Mouse (Mus musculus): ENCODE measurements around the gene Rbm20.

Rbm20 gene

DNA sequence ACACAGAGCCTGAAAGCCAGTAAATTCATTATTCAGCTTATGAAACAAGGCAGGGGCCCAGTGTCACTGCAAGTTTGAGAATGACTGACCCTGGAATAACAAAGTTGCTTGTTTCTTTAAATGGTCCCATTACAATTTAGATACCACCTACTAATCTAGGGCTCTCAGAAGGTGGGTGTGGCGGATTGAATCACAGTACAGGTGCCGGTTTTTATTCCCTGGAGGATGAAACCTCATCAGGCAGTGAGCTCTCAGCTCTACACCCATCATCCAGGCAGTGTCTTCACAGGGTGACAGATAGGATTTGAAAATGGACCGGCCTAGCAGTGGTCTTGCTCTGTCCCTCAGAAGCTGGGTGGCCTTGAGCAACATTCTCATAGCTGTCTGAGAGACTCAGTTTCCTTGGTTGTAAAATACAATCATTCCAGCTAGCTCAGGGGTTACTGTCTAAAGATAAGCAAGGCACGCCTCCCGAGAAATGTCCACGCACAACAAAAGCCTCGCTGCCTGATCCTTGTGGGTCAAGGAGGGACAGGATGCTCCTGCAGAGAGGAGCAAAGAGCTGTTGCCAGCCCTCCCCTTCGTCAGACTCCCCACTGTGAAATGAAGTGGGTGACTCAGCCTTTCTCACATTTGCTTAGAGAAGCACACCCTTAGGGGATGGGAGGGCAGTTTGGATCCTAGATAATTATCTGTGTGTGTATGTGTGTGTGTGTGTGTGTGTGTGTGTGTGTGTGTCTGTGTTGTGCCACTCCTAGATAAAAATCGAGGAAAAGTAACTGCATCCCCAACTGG is 2.8 kb upstream of the Rbm20 start:
- no peak for DNase-seq

DNA sequence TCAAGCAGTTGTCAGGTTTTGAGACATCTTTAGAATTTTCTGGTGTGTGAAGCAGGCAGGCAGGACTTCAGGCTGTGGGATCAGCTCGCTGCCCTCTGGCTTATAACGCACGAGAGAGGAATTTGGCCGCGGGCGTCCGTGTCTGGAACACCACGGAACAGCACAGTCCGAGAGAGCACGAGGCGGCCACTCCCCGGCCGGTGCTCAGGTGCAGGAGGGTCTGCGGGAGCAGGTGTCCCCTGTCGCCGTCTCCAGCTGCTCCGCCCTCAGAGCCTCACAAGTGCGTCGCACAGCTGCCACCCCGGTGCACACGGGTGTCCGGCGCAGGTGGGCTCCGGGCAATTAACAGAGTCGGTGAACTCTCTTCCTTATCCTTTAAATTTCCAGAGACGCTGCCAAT is 878 bp upstream of the Rbm20 start:
- peak in 1 of 2 experiments; percentile 11 for DNase-seq

DNA sequence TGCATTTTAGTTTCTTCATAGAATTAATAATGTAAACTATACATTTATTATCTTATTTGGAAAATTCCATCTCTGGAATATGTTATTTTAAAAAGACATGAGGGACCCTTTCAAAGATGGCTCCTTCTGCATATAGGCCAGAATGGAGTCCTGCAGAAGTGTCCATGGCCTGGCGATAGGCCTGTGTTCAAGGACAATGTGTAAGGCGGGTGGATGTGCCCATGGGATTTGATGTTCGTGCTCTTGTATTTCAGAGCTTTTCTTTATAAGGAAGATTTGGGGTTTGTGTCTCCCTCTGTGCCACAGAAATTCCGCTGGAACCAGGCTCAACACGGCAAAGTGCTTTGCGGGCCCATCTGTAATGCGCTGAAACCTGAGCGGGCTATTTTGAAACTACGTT is 2.1 kb downstream of the Rbm20 start:
- no peak for DNase-seq

DNA sequence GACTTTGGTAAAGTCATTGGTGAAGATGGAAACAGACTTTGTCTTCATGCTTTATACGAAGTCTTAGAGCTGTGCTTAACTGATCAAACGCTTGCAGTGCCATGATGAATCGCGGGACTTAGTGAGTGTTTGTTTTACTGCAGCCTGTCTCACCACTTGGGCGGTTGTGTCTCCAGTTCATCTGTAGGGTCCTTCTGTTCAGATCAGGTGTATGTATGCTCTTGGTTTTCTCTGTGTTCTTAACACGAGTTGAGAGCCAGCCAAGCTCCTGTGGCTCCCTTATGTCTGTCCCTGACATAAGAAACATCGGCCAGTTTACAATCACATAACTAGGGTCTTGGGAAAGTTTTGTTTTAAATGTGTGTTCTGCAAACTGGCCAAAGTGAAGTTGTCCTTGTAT is 2.9 kb downstream of the Rbm20 start:
- DNase-seq, result no peak

DNA sequence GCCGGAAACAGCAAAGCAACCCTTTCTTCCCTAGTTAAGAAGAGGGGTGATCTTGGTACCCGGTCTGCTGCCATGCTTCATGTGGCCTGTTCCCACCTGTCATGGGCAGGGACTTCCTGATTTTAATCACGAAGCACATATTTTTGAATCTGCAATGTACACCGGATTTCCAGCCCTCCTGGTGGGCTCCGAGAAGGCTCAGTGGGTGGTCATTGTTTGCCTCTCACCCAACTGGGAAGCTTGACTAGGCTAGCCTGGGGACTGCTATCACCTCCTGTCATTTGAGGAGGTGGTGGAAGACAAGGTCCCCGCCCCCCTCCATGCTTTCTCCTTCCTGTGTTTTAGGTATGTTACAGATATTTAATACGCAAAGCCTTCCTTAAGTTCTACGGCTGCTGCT is 5.3 kb downstream of the Rbm20 start:
- no peak for DNase-seq

DNA sequence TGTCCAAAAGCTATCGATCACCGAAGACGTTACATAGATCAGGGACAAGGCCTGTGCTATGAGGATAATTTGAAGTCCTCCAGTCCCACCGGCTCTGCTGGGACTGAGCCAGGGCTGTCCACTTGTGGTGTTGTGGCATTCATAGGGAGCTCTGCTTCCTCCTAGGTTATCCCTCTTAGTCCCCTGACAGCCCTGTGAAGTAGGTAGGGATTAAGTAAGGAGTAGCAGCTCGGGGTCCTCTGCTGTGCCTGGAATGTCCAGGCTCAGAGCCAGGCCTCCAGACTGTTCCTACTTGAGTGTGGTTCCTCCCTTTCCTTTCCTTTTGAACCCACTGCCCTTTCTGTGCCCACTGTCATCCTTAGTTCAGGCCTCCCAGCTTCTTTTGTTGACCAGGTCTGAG is 10.5 kb downstream of the Rbm20 start:
- DNase-seq, result no peak

DNA sequence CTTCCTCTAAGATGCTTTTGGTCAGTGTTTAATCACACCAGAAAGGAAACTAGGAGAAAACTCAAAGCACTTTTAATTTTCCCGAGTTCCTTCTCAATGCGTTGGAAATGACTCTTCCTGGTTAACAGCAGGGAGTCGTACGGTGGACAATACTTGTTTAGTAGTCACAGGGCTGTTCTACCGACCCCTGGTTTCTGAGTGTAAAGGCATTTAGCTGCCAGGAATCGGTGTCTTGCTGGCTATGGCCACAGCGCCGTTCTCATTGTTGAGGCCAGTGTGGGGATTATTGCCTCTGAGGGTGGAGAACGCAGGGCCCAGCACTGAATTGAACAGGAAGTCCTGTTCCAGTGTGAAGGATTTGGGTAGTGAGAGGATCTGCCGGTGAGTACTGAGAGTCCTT is 13.7 kb downstream of the Rbm20 start:
- DNase-seq, result no peak

DNA sequence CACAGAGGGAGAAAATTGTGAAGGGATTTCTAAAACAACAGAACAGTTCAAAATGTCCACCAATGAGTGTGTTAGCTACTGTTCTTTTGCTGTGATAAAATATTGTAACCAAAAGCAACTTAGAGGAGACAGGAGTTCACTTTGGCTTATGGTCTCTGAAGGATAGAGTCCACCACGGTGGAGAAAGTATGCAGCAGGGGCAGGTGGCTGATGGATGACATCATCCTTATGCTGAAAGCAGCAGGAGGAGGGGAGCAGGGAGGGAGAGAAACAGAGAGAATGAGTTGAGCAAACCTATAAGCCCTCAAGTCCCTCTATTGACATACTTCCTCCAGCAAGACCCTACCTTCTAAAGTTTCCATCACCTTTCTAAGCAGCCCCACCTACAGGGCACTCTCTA is 16.9 kb downstream of the Rbm20 start:
- DNase-seq, result no peak

DNA sequence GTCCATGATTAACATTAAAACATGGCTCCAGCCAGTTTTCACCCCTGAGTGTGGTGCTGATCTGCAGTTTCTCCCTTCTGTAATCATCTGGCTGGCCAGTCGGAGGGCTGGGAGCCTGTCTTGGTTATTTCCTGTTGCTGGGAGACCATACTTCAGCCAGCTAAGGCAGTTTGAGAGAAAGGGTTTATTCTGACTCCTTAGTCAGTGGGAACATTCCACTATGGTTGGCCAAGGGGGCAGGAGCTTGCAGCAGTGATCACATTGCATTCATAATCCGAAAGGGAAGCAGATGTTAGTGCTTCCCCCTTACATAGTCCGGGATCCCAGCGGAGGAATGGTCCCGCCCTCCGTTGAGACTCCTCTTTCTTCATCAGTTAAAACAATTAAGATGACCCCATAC is 19.0 kb downstream of the Rbm20 start:
- no peak for DNase-seq

DNA sequence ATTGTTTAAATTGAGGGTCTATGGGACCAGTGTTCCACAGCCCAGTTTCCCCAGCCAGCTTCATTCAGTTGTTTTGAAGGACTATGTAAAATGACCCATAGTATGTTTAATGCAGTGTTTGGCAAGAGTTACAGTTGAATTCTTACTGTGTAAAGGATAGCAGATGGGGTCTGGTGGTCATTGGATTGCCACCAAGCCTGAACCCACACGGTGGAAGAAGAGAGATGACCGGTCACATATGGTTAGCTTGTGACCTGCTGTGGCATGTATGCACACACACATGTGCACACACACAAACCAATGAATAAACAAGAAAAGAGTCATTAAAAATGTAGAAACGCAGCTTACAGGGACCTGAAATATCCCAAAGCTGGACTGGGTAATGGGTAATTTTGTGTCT is 19.5 kb downstream of the Rbm20 start:
- DNase-seq, result no peak

DNA sequence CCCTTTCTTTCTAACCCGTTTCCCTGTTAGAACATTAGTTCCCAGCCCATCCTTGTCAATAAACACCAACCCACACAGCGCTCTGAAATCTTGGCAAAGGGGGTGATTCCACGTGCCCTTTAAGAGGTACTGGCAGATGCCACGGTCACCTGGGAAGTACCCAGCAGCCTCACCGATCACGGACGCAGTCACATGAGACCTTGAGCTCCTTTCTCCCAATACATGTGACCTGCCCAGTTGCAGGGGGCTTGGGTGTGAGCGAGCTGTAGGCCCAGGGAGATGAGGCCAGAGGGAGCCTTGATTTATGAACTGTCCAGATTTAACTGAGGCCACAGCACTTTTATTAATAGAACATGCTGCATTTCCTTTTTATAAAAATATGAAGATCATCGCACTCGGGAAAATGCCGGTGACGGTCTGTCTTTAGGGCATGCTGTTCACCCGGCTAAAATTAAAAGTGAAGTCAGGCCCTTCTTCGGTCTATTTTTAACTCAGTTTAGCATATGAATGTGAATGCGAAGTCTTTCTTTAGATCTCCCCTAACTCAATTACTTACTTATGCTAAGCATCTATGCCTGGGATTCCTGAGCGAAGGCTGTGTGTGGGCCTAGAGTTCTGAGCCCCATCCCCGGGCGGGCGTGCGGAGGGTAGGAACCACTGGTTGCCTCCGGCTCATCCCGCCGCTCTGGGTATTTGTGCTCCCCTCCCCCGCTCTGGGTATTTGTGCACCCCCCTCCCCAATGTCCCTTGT is 20.4 kb downstream of the Rbm20 start:
- no peak for DNase-seq

DNA sequence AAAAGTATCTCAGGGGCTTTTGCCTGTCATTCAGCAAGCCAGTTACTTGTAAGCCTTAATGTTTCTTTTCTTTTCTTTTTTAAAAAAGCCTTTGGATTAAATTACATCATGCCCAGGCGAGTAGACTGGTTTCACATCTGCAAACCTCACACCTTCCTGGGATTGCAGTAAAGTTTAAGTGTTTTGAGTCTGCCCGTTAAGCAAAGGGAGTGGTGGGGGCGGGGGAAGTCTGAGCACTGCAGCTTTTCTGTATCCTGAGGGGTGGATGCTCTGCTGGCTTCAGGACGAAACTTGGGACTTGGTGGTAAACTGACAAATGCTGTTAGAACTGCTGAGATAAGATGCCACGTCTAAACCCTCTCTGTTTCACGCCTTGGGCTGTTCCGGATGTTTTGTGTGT is 22.6 kb downstream of the Rbm20 start:
- no peak for DNase-seq

DNA sequence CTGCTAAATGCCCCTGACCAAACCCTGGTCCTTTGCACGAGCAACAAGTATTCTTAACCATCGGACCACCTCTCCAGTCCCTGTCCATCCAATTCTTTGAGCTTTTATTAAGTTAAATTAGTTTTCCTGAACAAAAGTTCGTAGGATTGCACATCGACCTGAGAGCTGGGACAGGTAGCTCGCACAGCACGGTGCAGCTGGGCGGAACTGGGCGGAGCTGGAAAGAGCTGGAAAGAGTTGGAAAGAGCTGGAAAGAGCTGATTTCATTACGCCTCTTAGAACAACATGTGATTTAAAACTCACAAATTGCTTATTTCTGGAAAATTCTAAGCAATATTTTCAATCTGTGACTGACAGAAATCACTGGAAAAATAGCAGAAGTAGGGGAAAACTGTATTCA is 24.3 kb downstream of the Rbm20 start:
- no peak for DNase-seq

DNA sequence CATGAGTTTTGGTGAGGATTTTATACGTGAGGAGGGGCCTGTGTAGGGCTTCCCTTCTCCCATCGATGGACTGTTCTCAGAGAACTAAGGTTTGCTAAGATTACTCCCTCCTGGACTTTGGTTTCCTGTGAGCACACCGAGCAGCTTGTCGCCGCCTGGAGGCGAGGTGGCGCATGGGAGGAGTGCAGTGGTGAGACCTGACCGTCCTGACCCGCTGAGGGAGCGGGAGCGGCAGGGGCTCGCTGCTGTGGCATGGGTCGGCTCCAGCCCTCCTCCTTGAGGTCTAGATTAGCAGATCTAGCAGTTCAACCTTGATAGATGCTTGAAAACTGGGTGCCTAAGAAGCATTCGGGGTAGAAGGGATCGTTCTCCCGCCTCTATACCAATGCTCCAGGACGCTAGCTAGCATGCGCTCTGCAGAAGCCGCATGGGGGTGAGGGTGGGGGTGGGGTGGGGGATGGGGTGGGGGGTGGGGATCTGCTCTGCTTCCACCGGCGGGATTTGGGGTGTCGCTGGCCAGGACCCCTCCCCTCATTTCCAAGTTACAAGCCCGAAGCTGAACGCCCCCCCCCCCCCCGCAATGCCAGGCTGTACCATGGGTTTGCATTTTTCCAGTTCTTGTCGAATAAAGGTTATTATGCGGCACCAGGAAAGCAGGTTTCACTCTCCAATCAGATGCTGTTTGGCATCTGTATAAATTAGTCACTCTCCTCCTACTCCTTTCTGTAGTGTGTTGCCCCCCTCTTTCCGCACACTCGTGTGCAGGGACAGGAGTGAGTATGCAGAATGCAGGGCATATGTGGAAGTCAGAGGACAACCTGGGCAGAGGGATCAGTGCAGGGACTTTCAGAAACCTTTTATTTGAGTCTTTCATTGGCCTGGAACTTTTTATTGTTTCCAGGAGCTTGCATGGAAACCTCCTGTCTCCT is 28.1 kb downstream of the Rbm20 start:
- DNase-seq, result peak; percentile 67 to 68

DNA sequence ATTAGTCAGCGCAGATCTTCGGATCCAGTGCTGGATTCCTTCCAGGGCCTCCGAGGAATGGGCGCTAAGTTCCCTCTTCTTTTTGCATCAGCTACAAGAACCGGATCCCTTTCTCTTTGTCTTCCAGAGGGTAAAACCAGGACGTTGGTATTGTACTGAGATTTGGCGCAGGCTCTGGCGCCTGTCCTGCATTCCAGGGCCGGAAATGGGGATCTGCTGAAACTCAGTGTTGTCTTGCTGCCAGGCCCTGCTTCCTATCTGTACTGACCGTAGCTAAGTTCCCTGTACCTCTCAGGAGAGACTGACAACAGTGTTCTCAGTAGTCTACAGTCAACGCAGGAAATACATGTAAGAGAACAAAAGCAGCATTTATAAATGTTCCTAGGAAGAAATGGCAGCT is 31.3 kb downstream of the Rbm20 start:
- DNase-seq, result no peak

DNA sequence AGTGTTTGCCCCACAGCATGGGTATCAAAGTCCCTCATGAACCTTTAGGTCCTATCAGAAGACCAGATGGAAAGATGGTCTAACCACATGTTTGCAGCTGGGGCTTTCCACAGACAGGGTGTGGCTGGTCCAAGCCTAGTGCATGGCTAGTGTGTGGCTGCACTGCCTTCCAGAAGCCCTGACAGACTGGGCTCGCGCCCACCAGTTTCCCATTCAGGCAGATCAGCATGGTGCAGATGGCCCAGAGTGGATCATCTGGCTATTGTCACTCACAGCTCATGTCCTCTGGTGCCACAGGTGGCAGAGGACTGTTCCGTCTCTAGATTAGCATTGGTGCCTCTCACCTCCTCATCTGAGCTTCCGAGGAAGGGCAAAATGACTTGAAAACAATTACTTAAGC is 33.8 kb downstream of the Rbm20 start:
- no peak for DNase-seq

DNA sequence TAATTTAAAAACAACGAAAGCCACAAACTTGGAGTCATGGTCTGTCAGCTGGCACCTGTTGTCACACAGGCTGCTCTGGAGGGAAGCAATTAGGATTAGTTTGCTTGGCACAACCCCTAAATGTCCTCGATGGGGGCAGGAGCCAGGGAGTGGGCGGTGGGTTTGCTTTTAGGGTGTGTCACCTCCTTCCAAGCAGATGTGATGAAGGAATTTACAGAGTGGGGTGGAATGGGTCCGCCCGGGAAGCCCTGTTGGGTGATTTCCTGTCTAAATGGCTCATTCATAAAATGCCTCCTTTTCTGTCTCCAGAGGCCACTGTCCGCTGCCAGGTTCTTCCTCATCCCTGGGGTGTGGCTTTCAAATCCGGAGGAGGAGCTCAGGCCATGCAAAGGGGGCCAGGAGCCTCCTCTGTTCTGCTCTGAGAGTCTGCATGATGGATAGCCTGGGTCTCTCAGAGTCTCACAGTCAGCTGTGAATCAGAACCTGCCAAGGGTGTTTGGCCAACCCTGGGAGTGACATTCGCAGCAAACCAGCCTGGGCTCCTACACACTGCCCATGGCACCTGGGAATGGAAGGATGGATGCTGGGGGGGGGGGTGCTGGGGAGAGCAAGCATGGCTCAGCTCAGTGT is 34.3 kb downstream of the Rbm20 start:
- no peak for DNase-seq

DNA sequence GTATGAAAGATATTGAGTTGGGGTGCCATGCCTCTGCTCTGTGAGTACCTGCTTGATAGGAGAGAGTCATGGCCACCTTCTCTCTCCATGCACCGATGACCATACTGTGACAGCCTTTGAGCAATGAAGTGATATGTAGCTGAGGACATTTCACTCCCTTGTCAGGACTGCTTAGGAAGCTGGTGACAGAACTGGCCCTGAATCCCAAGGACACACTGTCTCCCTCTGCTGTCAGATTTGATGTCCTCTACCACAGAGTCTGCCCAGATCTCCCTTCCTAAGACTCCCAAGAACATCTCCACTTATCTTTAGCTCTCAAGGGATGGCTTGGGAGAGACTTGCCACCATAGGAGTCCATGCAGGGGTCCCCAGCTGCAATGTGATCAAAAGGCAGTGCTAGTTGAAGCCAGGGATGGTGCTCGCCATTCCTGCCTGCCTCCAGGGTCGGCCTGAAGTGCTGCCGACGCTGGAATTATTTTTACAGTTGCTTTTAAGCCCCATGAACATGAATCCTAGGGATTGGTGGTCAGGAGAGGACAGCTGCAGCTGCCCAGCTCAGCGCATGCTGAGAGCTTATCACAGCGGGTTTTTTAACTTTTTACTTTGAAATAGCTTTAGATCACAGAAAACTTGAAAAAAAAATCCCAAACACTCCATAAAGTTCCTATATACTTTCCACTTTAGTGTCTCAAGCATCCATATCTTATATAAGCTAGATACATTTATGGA is 35.4 kb downstream of the Rbm20 start:
- DNase-seq, result no peak

DNA sequence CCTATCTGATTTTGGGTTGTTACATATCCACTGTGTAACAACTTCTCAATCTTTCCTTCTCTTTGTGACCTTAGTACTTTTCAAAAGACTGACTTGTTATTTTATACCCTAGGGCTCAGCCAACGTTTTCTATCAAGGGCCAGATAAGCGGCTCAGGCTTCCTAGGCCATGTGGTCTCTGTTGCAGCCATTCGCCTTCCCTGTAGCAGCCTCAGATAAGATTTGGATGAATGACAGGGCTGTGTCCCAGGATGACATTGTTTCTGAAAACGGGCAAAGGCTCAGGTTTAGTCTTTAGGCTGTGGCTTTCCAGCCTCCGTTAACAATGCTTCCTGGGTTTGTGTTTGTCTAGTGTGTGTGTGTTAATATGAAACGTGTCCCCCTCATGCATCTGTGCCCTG is 36.3 kb downstream of the Rbm20 start:
- no peak for DNase-seq

DNA sequence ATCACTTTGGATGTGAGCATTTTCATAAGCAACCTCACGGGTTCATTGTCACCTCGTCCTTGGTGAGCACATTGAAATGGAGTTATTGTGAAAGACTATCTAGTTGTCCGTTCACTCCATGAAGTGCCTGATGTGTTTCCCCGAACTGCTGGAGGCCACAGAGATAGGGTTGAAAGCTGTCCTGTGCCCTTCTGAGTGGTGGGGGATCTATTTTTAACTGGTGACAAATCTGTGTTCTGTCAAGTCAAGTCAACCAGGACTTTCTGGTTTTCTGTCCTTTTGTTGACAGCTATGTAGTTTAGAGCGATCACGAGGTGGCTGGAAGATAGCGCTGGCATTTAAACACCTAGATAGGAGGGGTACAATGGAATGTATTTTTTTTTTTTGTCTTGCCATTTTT is 39.4 kb downstream of the Rbm20 start:
- no peak for DNase-seq

DNA sequence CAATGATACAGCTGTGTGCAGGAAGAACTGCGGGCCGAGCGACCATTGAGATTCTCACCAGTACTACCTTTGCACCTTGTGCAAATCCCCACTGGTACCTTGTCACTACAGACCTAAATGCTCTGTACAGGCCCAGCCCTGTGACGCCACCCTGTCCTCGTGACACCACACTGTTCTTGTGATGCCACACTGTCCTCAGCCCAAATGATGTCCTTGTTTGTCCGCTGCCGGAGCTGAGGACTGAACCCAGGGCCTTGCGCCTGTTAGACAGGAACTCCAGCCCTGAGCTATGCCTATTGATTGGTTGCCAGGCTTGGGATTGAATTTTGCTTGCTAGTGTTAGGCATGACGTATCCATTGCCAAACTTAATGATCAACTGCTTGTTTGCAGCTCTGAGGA is 40.3 kb downstream of the Rbm20 start:
- DNase-seq, result no peak

DNA sequence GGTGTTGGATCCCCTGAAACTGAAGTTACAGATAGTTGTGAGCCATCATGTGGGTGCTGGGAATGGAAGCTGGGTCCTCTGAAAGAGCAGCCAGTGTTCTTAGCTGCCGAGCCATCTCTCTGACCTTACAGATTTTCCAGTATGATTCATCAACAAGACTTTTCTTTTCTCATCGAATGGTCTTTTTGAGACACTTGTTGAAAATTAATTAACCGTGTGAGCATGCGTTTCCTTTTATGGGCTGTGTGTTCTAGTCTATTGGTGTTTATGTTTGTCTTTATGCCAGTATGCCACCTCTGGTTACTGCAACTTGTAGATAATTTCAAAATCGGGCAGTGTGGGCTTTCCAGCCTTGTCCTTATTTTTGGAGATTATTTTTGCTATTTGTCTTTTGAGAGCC is 45.1 kb downstream of the Rbm20 start:
- no peak for DNase-seq

Measured in thymus, postnatal 36 days (tissue).